Mouse (Mus musculus) fibroblast of lung, adult 2 months (primary cell): ENCODE results near the gene Cdk9.

Source experiments
- DNase-seq: peaks from one replicate; pipeline ENCODE4 v3.0.0-alpha.2; 2011; ENCODE audit warnings: low read depth

Gene Cdk9

GRCm38 (mm10) chr2:32676821-32677220, 36.1 kb downstream of the Cdk9 start:
- no peak for DNase-seq

- no peak for DNase-seq
These were observed 39.5 kb downstream of the Cdk9 start for GRCm38 (mm10) chr2:32673176-32673917.

GRCm38 (mm10) chr2:32671907-32672595, 40.8 kb downstream of the Cdk9 start:
- no peak for DNase-seq

- no peak for DNase-seq
These were observed 41.7 kb downstream of the Cdk9 start for GRCm38 (mm10) chr2:32671147-32671546.

GRCm38 (mm10) chr2:32669876-32670275, 43.0 kb downstream of the Cdk9 start:
- DNase-seq: no peak

- DNase-seq: no peak
These were observed 44.7 kb downstream of the Cdk9 start for GRCm38 (mm10) chr2:32668176-32668575.

GRCm38 (mm10) chr2:32667775-32668174, 45.1 kb downstream of the Cdk9 start:
- DNase-seq: no peak

- DNase-seq: no peak
These were observed 47.0 kb downstream of the Cdk9 start for GRCm38 (mm10) chr2:32665853-32666252.

- DNase-seq: no peak
These were observed 47.5 kb downstream of the Cdk9 start for GRCm38 (mm10) chr2:32665345-32665744.

- DNase-seq: no peak
These were observed 50.6 kb downstream of the Cdk9 start for GRCm38 (mm10) chr2:32662291-32662690.

GRCm38 (mm10) chr2:32661509-32662107, 51.3 kb downstream of the Cdk9 start:
- peak; percentile 43 for DNase-seq

- no peak for DNase-seq
These were observed 54.0 kb downstream of the Cdk9 start for GRCm38 (mm10) chr2:32658873-32659272.

- DNase-seq: no peak
These were observed 57.0 kb downstream of the Cdk9 start for GRCm38 (mm10) chr2:32655826-32656225.
